Mouse (Mus musculus) bone marrow macrophage, adult 2 months (primary cell): ENCODE data around the gene Kmt2e. TPM values are rescaled to one million over a fixed set of nuclear protein-coding genes. Genes with fewer than 3 reads are reported as not detected.
A peak's percentile ranks its signal among the peaks of the same experiment; 100 is the strongest.

Experiments
- H3K27ac ChIP-seq: 2 replicates; pipeline ENCODE4 v1.5.1; 2012; ENCODE audit warnings: low read depth, low read length; ENCODE audit not compliant: insufficient read depth
- H3K4me1 ChIP-seq: 2 replicates; pipeline ENCODE4 v1.6.1; 2012; ENCODE audit warnings: low read length; ENCODE audit not compliant: control insufficient read depth, insufficient read depth
- H3K4me3 ChIP-seq: 2 replicates; pipeline ENCODE4 v1.5.1; 2012; ENCODE audit warnings: mild to moderate bottlenecking, low read length, moderate library complexity; ENCODE audit not compliant: insufficient read depth
- CTCF ChIP-seq: IDR thresholded peaks from 2 replicates; pipeline ENCODE4 v1.5.1; 2012; ENCODE audit warnings: low read depth, mild to moderate bottlenecking, low read length, moderate library complexity
- POLR2A ChIP-seq: IDR thresholded peaks from 2 replicates; pipeline ENCODE4 v1.6.1; 2012; ENCODE audit warnings: mild to moderate bottlenecking, low read depth, low read length, borderline replicate concordance
- polyA plus RNA-seq: library from polyadenylated mRNA; stranded (reverse); fragments of >200 nt; gene quantifications from 2 replicates; pipeline ENCODE4 v1.2.4, GENCODE M21; 2012; ENCODE audit not compliant: missing spikeins, insufficient read depth, insufficient read length

Kmt2e gene
- polyA plus RNA-seq, 1 experiment: 70.5 TPM

GRCm38 (mm10) chr5:23408106-23408505 is 26.1 kb upstream of the Kmt2e start:
- H3K4me3 ChIP-seq: no peak overlapping the region
- TF ChIP-seq POLR2A: no peak
- H3K4me1 ChIP-seq: peaks cover 52% of the 10 kb centered on the region
- no peak overlapping the region for H3K27ac ChIP-seq

- Histone ChIP-seq H3K4me3 (peak overlapping the region; percentile 29), H3K4me1 (peaks cover 71% of the 10 kb centered on the region), H3K27ac (peak overlapping the region; percentile 99)
- TF ChIP-seq CTCF (no peak), POLR2A (no peak)
Measured at GRCm38 (mm10) chr5:23410040-23410717, 24.1 kb upstream of the Kmt2e start.

GRCm38 (mm10) chr5:23410718-23411101 is 23.5 kb upstream of the Kmt2e start:
- Histone ChIP-seq H3K4me3 (no peak overlapping the region), H3K4me1 (peaks cover 75% of the 10 kb centered on the region), H3K27ac (peak overlapping the region; percentile 98)
- TF ChIP-seq POLR2A: no peak
- TF ChIP-seq CTCF: no peak

- no peak overlapping the region for H3K4me3 ChIP-seq
- peak overlapping the region; percentile 98 for H3K27ac ChIP-seq
- TF ChIP-seq CTCF (no peak), POLR2A (no peak)
- H3K4me1 ChIP-seq: peaks cover 77% of the 10 kb centered on the region
Measured at GRCm38 (mm10) chr5:23411640-23412039, 22.6 kb upstream of the Kmt2e start.

- H3K4me3 ChIP-seq: no peak overlapping the region
- peaks cover 80% of the 10 kb centered on the region for H3K4me1 ChIP-seq
- TF ChIP-seq CTCF: no peak
- no peak for TF ChIP-seq POLR2A
- no peak overlapping the region for H3K27ac ChIP-seq
Measured at GRCm38 (mm10) chr5:23412247-23412948, 21.8 kb upstream of the Kmt2e start.

- Histone ChIP-seq H3K27ac (peak overlapping the region; percentile 19; the same call in 1 of the 2 replicates), H3K4me1 (peaks cover 81% of the 10 kb centered on the region), H3K4me3 (no peak overlapping the region)
- TF ChIP-seq CTCF (no peak), POLR2A (no peak)
Measured at GRCm38 (mm10) chr5:23413058-23413457, 21.2 kb upstream of the Kmt2e start.

GRCm38 (mm10) chr5:23413575-23414470 is 20.4 kb upstream of the Kmt2e start:
- Histone ChIP-seq H3K4me3 (no peak overlapping the region), H3K4me1 (peaks cover 74% of the 10 kb centered on the region), H3K27ac (no peak overlapping the region)
- no peak for TF ChIP-seq CTCF
- TF ChIP-seq POLR2A: no peak

- TF ChIP-seq CTCF (no peak), POLR2A (no peak)
Measured at GRCm38 (mm10) chr5:23414490-23415126, 19.6 kb upstream of the Kmt2e start.

GRCm38 (mm10) chr5:23415571-23416285 is 18.5 kb upstream of the Kmt2e start:
- peaks cover 71% of the 10 kb centered on the region for H3K4me1 ChIP-seq
- no peak overlapping the region for H3K27ac ChIP-seq
- TF ChIP-seq POLR2A: no peak
- no peak for TF ChIP-seq CTCF
- H3K4me3 ChIP-seq: no peak overlapping the region

More at GRCm38 (mm10) chr5:23414490-23415126, 19.6 kb upstream of the Kmt2e start:
- Histone ChIP-seq H3K4me1 (peaks cover 74% of the 10 kb centered on the region), H3K27ac (no peak overlapping the region), H3K4me3 (no peak overlapping the region)
